Mouse (Mus musculus): ENCODE data around the gene Rabif.
"Not testable (repeated sequence)": the region's sequence is repeated elsewhere in the genome, so short reads cannot be mapped to it uniquely, and the experiment has no call there.

The Rabif gene

DNA sequence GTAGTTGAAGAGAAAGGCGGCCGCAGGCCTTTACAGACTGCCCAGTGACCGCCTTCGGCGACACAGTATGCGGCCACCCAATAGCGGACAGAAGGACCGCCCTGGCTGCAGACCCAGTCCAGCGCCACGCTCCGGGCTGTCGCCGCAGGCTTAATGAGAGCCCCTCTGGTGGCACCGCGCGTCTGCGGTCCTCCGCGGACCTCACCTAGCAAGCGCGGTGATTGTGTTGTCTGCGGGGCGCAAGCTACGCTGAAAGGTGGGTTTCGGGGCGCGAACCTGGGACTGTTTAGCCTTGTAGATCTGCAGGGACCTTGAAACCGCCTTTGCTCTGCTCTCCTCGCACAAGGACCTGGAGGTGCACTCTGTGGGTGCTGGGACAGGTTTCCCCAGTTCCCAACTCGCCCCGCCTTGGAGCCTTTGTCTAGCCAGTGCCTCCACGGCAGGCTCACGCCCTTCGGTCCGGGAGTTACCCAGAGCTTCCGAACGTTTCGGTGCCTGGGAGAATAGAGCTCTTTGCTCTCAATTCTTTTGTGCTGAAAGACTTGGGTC is 18.9 kb downstream of the Rabif start:
- DNase-seq: peak; percentile 59 to 66

- peak; percentile 18 to 40 for DNase-seq
Observed at GRCm38 (mm10) chr1:134513876-134514590, 19.6 kb downstream of the Rabif start.

DNA sequence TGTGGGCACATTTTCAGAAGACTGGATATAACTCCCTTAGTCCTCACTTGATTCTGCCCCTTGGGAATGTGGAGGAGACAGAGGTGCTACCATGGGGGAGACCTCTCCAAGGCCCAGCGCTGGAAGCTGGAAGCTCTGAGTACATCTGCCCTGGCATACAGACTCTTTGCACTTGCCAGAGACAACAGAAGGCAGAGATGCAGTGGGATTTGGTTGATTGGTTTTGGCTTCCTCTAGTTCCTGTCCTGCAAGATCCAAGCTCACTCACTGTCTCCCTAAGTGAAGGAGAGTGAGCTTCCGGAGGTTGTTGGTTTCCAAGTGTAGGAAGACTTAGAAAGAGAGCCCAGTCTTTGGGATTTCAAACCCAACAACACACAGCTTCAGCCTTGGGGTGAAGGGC is 21.4 kb downstream of the Rabif start:
- no peak for DNase-seq

GRCm38 (mm10) chr1:134516491-134517198 is 22.2 kb downstream of the Rabif start:
- DNase-seq: peak; percentile 18 to 71

- DNase-seq: not testable (repeated sequence)
Observed at GRCm38 (mm10) chr1:134517841-134518240, 23.4 kb downstream of the Rabif start.

GRCm38 (mm10) chr1:134518677-134519076 is 24.2 kb downstream of the Rabif start:
- peak; percentile 85 to 89 for DNase-seq

- not testable (repeated sequence) for DNase-seq
Observed at GRCm38 (mm10) chr1:134519201-134519600, 24.8 kb downstream of the Rabif start.

- no peak for DNase-seq
Observed at GRCm38 (mm10) chr1:134520001-134520721, 25.7 kb downstream of the Rabif start.

DNA sequence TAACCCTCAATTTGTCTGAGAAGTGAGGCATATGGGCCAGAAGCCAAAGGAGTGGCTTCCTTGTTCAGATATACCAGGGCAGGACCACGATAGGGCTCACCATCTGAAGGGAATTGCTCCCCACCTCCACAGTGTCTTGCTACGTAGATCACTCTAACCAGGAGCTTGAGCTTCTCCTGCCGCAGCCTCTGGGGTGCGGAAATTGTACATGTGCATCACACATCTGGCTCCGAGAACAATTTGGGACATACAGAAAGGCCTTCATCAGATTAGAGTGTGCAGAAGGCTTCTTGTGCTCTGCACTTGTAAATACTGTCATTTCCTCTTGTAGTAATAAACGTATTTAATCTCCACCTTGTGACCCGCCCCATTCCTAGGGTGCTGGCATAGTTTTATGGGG is 26.7 kb downstream of the Rabif start:
- DNase-seq: no peak

GRCm38 (mm10) chr1:134522325-134522724 is 27.9 kb downstream of the Rabif start:
- no peak for DNase-seq

DNA sequence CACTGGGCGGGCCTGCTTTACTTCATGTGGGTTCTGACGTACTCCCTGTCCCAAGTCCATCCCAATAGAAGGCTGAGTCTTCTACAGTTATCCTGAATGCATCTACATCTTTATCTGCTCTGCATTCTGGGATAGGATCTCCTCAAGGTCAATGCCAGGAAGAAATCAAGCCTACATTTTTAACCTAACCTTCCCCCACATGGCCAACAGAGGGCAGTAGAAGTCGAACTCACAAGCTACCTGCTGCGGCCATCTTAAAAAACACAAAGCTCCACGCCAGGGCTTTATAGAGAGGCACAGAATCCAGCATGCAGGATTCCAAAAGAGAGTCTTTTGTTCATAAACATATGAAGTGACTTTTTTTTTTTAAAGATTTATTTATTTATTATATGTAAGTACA is 30.0 kb downstream of the Rabif start:
- peak in 1 of 2 experiments; percentile 40 for DNase-seq

- DNase-seq: no peak
Observed at GRCm38 (mm10) chr1:134525015-134525414, 30.6 kb downstream of the Rabif start.

GRCm38 (mm10) chr1:134526752-134527151 is 32.3 kb downstream of the Rabif start:
- DNase-seq: no peak

DNA sequence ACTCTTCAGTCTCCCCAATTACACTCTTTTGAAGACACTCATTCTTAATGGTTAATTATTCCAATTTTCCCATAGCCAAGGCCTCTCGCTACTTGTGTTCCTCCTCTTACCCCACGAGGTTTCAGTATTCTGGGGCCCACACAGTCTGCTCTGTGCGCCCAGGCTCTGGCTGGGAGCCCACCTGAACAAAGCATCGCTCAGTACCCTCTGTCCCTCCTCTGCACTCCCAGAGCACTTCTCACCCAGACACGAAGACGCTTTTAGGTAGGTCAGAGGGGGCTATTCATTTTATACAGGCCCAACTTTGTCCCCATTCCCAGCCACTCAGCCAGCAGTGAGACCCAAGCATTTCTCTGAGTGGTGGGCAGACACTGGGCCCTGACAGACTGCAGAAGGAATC is 36.2 kb downstream of the Rabif start:
- no peak for DNase-seq

- not testable (repeated sequence) for DNase-seq
Observed at GRCm38 (mm10) chr1:134533710-134534109, 39.3 kb downstream of the Rabif start.

DNA sequence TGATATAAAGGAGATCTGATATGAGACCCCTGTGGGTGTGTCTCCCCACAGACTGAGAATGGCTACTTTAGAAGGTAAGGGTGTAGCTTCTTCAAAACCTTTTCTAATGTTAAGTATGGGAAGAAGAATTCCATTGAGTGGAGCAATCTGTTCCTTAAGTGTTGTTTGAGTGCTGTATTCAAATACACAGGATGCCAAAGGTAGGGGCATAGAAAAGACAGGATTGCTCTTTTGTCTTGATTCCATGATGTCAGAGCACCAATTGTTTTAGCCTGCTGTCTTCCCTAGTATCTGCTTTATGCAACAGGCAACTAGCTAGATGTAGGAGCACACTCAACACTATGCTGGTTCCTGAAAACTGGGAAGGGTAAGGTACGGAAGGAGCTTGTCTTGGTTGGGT is 40.6 kb downstream of the Rabif start:
- no peak for DNase-seq

DNA sequence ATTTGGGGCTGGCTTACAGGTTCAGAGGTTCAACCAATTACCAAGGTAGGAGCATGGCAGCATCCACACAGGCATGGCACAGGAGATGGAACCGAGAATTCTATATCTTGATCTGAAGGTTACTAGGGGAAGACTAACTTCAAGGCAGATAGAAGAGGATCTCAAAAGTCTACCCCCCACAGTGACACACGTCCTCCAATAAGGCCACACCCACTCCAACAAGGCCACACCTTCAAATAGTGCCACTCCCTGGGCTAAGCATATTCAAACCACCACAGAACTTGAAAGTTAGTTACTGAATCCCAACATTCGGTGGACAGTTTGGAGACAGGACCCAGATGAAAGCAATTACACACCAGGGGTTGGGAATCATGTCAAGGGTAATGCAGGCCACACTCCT is 41.1 kb downstream of the Rabif start:
- no peak for DNase-seq

DNA sequence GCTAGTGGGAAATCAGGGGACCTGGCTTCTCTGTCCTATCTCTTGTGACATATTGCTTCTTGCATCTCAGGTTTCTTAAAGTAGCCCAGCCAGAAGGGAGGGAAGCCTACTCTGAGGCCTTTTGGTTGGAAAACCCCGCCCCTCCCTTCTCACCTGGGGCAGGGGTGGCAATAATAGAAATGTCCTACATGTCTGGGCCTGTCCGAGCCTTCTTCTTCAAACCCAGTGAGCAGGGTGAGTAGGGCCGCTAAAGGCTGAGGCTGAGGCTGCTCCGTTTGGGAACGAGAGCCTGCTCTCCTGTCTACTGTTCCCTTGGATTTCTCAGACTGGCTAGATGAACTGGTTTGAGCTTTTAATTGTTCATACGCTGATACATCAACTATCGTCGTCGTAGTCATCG is 46.2 kb downstream of the Rabif start:
- DNase-seq: no peak

DNA sequence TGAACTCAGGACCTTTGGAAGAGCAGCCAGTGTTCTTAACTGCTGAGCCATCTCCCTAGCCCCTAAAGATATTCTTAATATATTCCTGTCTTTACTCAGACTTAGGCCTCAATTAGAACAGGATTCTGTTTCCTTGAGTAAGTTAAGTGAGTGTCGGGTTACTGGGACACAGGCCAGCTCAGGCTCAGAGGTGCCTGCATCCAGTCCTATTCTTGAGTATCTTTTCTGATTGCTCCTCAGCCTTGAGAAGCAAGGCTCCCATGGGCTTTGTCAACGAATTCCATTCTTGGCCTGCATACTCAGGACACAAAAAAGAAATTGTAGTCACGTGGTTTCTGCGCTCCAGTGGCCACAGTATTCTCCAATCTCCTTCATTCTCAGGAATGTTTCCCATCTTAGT is 53.8 kb downstream of the Rabif start:
- no peak for DNase-seq

DNA sequence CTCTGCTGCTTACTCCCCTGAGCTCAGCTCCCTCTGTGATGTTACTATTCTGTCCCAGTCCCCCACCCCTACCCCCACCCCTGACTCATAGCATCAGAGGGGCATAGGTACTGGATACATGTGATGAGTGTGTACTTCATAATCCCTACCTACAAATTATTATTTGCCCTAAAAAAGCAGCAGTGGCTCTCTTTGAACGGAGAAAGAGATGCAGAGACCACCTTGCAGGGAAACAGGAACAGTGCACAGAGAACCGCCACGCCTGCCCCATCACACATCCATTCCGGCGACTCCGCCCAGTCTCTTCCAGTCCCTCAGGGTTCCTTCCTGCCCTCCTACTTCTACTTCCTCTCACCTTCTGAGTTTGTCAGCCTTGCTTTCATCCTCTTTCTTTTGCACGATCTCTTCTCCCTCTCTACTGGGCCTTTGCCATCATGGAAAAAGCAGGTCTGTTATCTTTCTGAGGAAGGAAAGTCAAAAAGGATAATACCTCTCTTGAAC is 55.2 kb downstream of the Rabif start, which contains the start of gene Mgat4e:
Mgat4e (minus strand) TSS at position 51 of the 501 bp plus-strand sequence.
- no peak for DNase-seq

DNA sequence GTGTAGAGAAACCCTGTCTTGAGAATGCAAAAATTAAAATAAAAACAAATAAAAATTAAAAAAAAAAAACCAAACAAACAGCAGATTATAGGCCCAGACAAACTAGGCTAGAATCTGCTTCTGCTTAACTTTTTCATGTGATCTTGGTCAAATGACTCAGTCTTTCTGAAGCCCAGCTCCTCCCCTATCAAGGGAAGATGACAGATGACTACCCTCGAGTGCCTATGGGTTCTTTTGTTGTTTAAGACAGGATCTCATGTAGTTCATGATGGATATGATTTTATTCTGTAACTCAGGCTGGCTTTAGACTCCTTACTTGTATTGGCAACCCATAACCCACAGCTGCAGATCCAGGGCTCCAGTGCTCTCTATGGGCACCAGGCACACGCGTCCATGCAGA is 57.4 kb downstream of the Rabif start:
- DNase-seq: no peak

GRCm38 (mm10) chr1:134552396-134552795 is 57.9 kb downstream of the Rabif start:
- DNase-seq: no peak

DNA sequence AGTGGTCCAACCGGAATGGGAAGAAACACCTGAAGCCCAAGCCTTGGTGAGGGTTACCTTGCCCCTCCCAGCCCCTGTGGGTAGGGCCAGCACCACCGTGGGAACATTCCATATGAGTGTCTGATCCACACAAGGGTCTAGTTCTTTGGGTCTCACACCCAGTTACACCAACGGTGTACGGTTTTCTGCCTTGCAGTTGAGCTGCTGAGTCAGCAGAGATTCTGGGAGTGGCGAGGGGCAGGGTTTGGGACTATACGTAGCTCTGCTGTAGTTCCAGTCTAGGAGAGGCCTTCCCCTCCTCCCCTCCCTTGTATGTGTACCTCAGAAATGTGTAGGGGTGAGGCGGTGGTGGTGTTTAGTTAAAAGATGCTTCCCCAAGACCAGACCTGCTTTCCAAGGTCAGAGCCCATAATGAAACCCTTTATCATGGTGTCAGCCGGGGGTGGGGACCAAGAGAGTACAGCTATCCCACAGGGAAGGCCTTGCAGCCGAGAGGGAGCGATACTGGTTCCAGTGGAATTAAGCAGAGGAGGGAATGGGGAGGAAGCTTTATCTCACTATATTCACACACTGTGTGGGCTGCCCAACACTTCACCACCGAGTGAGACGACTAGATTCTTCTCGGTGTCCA is 60.9 kb downstream of the Rabif start:
- peak; percentile 53 to 69 for DNase-seq

Measured in lung, postnatal 4 days (tissue).